Mouse (Mus musculus) embryonic stem cell, embryonic (primary cell): Measurements from ENCODE around the gene Ptchd3.

ENCODE experiments used
- CTCF ChIA-PET, 4 experiments: fragments of 300-600 bp in 2 of 4; fragments of 350-600 bp in 2 of 4; sonication (Branson Sonifier 250); formaldehyde crosslinking; loops; one replicate each; lab custom pipeline; 2022; ENCODE audit warnings: inconsistent platforms in 2 of 4; lab: Charles Lee
- POLR2A ChIA-PET, 4 experiments: fragments of 300-600 bp in 2 of 4; fragments of 350-600 bp in 2 of 4; sonication (Branson Sonifier 250); formaldehyde crosslinking; loops; one replicate each; lab custom pipeline; 2022; ENCODE audit warnings: antibody characterized with exemption in 4 of 4, inconsistent platforms in 1 of 4; lab: Charles Lee

Gene Ptchd3

DNA sequence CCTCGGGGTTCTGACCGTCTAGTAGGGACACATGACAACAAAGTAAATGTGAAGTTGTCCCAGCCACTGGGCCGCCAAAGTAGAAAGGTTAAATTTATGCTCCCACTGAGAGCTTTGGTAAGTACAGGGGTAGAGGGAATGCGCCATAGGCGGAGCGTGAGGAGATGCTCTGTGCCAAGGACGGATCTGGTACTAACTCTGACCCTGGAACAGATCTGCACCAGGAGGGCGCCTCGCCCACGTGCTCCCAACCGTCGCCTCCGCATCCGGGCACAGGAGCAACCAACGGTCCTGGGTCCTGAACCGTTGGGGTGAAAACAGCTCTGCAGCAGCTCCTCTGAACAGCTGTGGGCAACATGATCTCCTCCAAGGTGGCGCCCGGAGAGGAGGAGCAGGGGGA is at the start of gene Ptchd3:
Gene Ptchd3, plus strand, starts transcription at position 301 of the 400 bp plus-strand sequence.
- ChIA-PET CTCF (interaction anchor here in 2 of 4 experiments (1.2 to 1.6 kb wide), 5 partner anchors 13 to 19 kb away, joined by 3 to 6 read pairs (median 4); no protein-coding TSS in a partner anchor), POLR2A (interaction anchor here in 3 of 4 experiments (0.7 to 3.6 kb wide), 9 partner anchors 10 to 157 kb away, joined by 3 to 24 read pairs (median 4); partner anchors contain the start of gene B3gntl1 (in 1 of the 3))

DNA sequence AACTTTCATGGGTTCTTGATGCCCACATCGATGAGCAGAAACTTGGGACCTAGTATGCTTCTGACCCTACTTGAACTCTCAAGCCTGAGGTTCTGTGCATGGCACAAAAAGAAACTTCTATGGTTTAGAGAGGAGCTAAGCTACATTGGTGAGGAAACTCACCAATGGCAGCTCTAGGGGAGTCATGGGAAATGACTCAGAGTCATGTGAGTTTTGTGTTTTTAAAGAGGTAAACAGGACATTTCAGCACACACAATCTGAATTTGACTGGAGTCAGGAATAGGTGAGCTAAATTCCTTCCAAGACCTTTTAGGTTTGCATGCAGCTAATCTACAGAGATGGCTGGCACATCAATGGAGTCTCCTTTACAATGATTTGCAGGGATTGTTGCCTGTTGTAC is 48.2 kb upstream of the Ptchd3 start:
- POLR2A ChIA-PET = interaction anchor here in 1 of 4 experiments (0.9 kb wide), 1 partner anchor 11 kb away, joined by 4 read pairs; no protein-coding TSS in a partner anchor

DNA sequence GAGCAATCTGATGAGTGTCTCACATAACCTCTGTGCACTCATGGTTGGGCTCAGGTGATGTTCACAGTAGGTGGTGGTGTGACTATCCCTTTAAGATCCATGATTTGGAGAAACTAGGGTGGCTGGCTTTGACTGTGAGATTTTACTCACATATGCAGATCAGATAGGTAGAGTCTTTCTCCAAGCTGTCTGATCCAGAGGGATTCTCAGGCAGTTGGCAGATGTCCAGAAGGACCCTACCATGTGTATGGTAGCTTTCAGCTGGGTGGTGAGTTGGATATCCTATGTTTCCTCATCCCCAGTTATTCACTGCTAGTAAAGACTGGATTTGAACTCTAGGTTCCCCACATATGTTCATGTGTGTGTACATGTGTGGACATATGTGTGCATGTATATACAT is 42.6 kb upstream of the Ptchd3 start:
- POLR2A ChIA-PET = no interaction called here
- CTCF ChIA-PET = no interaction called here

More for the DNA sequence above, 48.2 kb upstream of the Ptchd3 start:
- CTCF ChIA-PET = no interaction called here

DNA sequence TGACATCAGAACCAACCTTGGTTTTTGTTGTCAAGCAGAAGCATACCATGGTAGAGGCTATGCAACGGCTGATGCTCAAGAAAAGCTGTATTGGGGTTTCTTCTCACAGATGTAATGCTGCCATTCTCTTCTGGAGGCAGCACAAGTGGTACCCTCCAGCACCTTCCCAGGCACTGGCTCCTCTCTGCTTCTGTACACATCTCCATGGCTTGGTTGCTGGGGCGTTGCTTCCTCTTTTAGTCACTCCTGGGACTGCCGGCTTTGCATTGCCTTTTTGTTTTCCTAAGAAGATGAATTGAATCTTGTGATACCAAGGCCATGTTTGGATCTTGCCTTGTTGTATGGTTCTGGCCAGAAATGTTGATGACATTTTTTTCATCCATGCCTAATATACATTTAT is 40.5 kb upstream of the Ptchd3 start:
- ChIA-PET CTCF (no interaction called here), POLR2A (interaction anchor here in 1 of 4 experiments (0.7 kb wide), 1 partner anchor 39 kb away, joined by 3 read pairs; no protein-coding TSS in a partner anchor)

DNA sequence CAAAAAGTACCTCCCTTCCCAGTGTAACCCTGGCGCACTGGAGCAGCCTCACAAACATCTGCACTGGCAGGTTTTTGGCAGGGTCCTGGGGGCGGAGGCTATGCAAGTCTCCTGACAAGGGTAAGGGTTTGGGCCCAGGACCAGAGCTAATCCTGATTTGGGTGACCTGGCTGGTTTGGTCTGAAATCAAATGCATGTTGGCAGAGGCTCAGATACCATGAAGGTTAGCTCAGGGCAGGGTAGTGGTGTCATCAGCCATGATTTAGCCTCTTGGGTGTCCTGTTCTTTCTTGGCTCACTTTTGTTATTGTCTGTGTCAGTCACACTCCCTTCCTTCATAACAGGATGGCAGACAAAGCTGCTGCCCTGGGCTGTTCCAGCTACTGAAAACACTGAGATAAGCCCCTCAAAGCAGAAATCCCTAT is 39.4 kb upstream of the Ptchd3 start:
- POLR2A ChIA-PET = no interaction called here
- CTCF ChIA-PET = interaction anchor here in 1 of 4 experiments (0.6 kb wide), 1 partner anchor 607 kb away, joined by 3 read pairs; no protein-coding TSS in a partner anchor

DNA sequence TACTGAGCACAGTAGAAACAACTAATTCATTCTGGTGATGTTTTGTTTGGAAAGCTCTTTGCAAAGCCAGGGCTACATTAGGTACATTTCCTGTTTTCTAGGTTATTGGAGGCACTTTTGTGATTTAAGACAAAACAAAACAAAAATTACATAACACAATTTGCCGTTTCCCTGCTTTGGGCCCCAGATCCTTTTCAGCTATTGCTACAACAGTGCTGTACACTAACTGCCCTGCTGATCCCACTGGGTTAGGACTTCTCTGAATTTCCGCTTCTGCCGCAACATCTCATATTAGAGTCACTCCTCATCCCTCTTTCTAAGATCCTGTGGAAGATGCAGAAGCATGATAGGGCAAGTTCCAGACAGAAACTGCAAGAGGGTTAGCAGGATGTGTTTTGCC is 38.6 kb upstream of the Ptchd3 start:
- ChIA-PET CTCF (interaction anchor here in 1 of 4 experiments (0.6 kb wide), 1 partner anchor 608 kb away, joined by 3 read pairs; no protein-coding TSS in a partner anchor), POLR2A (no interaction called here)

DNA sequence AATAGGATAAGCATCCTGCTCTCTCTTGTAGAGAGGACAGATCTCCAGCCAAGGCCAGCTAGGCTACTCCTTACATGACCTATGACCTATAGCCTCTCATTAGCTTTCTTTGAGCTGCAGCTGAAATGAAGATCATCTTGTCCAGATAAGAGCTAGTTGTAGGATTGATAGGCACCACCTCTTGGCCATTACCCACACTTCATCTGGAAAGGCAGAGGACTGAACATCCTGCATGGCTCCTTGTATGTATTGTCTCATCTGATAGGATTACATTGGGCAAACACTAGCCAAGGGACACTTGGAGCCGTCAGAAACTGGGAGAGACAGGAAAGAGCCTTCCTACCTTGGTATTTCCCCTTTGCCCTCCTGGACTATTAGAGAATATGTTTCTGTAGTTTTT is 38.1 kb upstream of the Ptchd3 start:
- ChIA-PET POLR2A (no interaction called here), CTCF (no interaction called here)

DNA sequence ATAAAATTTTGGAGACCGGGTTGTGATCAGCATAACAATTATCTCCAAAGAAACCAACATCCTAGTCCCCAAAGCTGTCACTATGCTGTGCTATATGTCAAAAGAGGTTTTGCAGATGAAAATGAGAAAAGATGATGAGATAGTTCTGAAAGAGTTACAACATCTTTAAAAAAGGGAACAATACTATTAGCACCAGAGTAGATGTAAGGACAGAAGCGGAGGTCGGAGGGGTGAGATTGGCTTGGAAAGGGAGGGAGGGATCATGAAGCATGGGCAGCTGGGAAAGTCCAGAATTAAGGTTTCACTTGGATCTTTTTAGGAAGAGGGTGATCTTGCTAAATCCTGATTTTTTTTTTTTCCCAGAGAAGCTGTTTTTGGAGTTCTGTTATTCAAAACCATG is 36.5 kb upstream of the Ptchd3 start:
- CTCF ChIA-PET = interaction anchor here in 2 of 4 experiments (0.6 to 1.1 kb wide), 2 partner anchors 89 to 318 kb away, joined by 3 to 4 read pairs; no protein-coding TSS in a partner anchor
- POLR2A ChIA-PET = no interaction called here

DNA sequence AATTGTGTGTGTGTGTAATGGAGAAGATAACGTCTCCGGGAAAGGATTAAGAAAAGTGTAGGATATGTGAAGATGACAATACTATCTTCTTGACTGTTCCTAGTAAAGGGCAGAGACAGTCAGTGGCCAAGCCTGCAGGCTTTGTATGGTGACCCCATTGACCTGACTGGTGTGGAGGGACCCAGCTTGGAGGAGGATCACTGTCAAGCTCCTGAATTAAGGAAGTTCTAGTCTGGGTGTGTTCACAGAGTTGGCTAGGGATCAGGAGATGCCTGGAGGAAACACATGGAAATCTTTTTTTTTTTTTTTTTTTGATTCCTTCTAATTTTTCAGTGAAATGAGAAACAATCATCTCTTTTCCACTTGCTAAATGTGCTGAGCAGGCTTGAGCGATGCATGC is 35.9 kb upstream of the Ptchd3 start:
- POLR2A ChIA-PET = interaction anchor here in 1 of 4 experiments (1.2 kb wide), 1 partner anchor 121 kb away, joined by 3 read pairs; the partner anchor contains the start of gene B3gntl1
- CTCF ChIA-PET = interaction anchor here in 3 of 4 experiments (0.6 to 1.3 kb wide), 3 partner anchors 16 to 318 kb away, joined by 3 to 4 read pairs (median 3); no protein-coding TSS in a partner anchor

DNA sequence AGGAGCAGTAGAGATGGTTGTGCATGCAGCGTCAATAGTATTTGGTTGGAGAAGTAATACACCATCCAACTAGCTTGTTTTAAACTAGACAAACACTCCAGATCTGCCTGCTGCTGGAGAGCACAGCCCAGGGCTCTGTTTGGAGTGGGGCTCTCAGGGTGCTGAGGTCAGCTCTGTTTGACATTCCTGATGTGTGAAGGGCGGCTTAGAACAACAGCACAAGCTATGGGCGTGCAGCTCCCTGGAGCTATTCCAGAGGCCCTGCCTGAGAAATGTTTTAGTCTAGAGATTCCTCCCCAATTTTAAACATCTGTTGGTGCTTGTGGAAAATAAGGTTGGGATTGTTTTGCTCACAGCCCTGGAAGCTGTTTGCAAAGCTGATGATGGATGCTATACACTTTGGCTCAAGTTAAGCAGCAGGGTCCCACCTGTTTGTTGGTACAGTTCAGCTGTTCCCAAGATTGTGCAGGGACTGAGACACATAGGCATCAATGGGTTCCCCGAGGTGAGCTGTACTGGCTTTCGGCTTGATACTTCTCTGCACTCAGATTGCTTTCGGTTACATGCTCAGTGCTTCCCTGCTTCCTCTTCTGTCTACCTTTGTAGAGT is 35.4 kb upstream of the Ptchd3 start:
- CTCF ChIA-PET = interaction anchor here in 1 of 4 experiments (0.8 to 1.3 kb wide), 2 partner anchors 15 to 100 kb away, joined by 3 read pairs; no protein-coding TSS in a partner anchor
- POLR2A ChIA-PET = interaction anchor here in 2 of 4 experiments (0.6 to 1.4 kb wide), 3 partner anchors 121 to 1164 kb away, joined by 3 read pairs; partner anchors contain the start of gene B3gntl1 (in 2 of the 2)

DNA sequence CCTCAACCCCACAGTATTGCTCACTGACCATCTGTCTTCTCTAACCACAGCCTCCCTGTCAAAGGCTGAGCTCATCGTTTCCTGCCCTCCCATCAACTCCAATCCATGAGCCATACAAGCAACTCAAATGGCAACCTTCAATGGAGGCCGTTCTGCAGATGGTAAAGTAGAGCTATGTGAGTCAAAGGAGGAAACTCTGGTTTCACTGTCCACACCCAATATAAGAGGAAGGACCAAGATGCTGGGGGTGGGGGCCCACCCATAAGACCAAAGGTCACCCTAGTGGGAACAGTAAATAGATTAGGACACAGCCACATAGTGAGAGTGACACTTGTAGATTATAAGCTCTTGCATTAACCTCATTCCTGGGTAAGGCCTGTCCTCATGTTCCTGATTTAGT is 34.1 kb upstream of the Ptchd3 start:
- ChIA-PET CTCF (interaction anchor here in 2 of 4 experiments (0.6 to 0.9 kb wide), 2 partner anchors 10 to 12 kb away, joined by 3 read pairs; no protein-coding TSS in a partner anchor), POLR2A (interaction anchor here in 1 of 4 experiments (1.4 kb wide), 1 partner anchor 123 kb away, joined by 3 read pairs; the partner anchor contains the start of gene B3gntl1)

DNA sequence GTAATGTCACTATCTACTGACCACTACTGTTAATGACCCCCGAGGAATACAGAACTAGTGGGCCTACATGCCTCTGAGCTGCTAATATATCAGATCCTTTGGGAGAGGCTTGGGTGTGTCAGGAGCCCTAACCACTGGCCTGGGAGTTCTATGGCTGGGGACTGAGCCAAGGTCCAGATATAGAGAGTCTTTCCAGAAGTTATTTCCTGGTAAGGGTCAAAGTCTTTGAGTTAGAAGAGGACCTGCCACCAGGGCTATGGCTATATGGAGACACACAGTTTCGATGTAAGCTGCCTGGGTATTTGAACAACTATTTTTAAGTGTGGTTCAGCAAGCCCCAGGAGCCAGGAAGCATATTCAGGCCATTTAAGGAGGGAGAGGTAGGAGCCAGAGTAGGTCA is 31.5 kb upstream of the Ptchd3 start:
- CTCF ChIA-PET = no interaction called here

DNA sequence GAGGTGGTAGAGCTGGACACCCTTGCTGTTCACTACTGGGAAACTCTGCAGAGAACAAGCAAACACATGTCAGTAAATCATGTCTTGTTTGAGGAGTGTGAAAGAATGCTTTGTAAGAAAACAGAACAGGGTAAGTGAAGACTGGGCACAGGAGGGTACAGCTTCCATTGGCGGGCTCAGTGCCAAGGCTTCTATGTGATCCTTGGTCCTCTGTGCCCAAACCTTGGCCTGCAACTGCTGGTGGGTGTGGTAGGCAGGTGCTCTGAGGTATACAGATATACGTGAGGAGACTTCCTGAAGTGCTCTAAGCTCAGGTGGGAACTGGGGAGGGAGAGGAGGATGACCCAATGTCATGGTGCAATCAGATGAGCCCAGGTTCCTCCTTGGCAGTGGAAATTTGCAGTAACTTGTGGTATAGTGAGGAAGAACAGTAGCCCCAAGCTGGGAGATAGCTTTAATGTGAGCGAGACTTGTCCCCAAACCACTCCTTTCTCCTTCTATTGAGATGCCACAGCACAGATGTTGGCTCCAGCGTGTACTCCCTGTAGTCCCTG is 30.2 kb upstream of the Ptchd3 start:
- ChIA-PET CTCF (interaction anchor here in 2 of 4 experiments (0.5 to 0.7 kb wide), 2 partner anchors 8 to 263 kb away, joined by 3 read pairs; no protein-coding TSS in a partner anchor), POLR2A (no interaction called here)

More for the DNA sequence above, 31.5 kb upstream of the Ptchd3 start:
- POLR2A ChIA-PET = no interaction called here

DNA sequence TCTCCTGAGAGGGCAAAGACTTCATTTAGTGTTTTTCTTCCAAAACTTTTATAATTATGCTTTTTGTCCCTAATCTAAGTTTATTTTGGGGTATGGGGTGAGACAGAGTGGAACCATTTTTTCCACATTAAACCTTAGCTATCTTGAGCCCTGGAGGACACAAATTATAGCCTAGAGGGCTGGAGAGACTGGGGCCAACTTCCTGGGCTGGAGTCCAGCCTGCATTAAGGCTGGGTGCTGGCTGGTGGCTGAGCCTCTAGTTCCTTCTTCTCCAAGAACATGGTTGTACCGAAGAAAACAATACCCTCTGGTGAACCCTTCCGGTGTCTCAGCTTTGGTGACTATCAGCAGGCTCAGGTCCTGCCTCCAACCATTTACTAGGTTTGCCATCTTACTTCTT is 27.3 kb upstream of the Ptchd3 start:
- POLR2A ChIA-PET = no interaction called here
- CTCF ChIA-PET = no interaction called here

DNA sequence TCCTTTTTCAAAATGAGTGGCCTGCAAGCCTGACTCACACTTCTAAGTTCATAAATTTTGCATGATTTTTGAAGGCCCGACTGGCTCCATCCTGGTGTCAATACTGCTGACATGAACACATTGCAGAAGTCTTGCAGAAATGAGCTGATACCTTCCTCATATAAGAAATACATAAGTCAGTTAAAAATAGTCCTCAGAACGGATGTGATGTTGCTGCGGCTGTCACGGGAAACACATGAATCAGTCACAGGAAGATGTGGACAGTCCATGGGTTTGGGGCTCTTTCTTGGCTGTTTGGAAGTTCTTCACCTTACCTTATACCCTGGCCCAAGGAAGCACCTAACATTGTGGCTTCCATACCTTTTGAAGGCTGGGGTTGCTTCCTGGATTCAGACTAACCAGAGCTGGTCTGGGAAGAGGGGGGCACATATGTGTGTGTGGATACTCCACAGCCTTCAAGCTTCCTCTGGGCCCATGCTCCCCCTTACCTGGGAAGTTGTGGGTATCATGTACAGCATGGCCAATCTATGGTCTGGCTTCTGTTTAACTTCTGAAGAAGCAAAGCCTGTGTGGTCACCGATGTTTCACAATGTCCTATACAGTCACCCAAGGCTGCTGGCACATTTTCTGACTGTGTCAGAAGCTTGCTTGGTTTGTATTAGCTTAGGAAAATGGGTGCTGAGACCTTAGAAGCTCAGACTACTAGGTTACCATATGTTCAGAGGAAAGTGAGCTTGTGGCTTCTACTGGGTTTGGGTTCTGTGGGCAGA is 25.6 kb upstream of the Ptchd3 start:
- CTCF ChIA-PET = no interaction called here
- POLR2A ChIA-PET = interaction anchor here in 1 of 4 experiments (1.6 kb wide), 1 partner anchor 26 kb away, joined by 3 read pairs; the partner anchor contains the start of gene Ptchd3

DNA sequence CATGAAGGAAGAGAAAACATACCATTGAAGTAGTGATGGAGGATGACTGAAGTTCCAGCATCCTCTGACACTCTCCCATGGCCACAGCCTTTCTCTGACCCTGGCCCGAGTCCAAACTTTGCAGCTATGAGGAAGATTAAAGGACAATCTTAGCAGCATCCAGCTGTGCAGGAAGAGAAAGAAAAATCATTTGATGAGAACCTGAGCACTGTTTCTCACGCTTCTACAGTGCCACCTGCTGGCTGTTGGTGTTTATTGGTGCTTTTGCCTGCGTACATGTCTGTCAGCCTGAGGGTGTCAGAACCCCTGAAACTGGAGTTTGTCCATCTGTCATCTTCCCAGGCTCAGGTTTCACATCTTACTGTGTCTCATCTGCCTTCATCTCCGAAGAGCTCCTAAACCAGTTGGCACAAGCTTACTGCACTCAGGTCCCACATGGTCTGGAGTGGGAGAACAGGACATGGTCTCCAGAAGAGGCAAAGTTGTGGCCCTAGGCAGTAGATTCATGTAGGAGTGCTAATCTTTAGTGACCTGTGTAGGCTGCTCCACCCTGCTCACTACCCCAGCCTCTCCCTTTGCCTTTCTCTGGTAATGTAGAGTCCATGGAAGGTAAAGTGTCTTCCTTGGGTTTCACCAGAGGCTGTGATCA is 21.7 kb upstream of the Ptchd3 start:
- CTCF ChIA-PET = interaction anchor here in 3 of 4 experiments (0.6 to 2.0 kb wide), 10 partner anchors 8 to 333 kb away, joined by 3 to 6 read pairs (median 3); no protein-coding TSS in a partner anchor
- POLR2A ChIA-PET = no interaction called here

DNA sequence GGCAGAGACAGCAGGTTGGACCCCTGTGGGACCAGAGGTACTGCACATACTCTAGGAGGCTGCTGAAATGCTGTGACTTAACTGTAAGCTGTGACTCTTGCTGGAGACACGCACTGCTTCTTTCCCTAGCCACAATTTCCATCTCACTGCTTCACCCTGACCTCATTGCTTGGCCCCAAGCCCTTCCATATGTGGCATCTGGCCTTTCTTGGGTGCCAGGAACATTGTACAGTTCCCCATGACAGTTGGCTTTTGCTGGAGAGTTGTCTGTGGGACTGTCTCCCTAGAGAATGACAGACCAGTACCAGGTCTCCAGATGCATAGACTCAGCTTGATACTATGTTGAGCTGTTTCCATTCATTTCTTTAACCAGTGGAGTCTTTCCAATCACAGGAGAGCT is 21.2 kb upstream of the Ptchd3 start:
- ChIA-PET POLR2A (no interaction called here), CTCF (interaction anchor here (0.6 to 2.0 kb wide), 7 partner anchors 13 to 333 kb away, joined by 3 to 6 read pairs (median 3); no protein-coding TSS in a partner anchor)

DNA sequence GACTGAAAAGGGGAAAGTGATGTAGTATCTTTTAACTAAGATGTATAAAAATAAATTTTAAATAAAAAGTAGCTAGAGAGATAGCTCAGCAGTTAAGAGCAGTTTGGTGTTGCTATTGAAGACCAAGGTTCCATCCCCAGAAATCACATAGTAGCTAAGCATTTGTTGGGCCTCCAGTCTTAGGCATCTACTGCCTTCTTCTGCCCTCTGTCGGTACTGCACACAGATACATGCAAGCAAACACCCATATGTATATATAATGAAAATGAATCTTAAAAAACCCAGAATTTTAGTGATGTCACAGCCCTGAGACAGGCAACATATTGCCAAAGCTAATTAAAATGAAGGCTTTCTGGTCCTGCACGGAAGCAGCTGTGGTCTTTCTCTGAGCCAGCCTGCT is 15.9 kb downstream of the Ptchd3 start:
- ChIA-PET POLR2A (interaction anchor here in 2 of 4 experiments (1.1 to 3.9 kb wide), 4 partner anchors 9 to 391 kb away, joined by 3 to 24 read pairs (median 12); partner anchors contain the start of gene Ptchd3 (in 2 of the 2)), CTCF (interaction anchor here (0.5 to 1.4 kb wide), 14 partner anchors 9 to 1937 kb away, joined by 3 to 7 read pairs (median 3); partner anchors contain the start of genes Ptchd3 (in 2 of the 4), Narf (in 1 of the 4) and Rab40b (in 1 of the 4))
